Mouse (Mus musculus) hindbrain, embryonic 11.5 days (tissue): ENCODE data around the gene Asxl1. TPM values are rescaled to one million over a fixed set of nuclear protein-coding genes. Genes with fewer than 3 reads are reported as not detected.

Source experiments
- ATAC-seq: fragments of 200-750 bp; cut with Nextera tagmentation; 2 replicates; pipeline ENCODE4 v1.8.0; 2017; ENCODE audit warnings: mild to moderate bottlenecking, moderate TSS enrichment, moderate library complexity; ENCODE audit not compliant: low FRiP score
- DNase-seq: peaks from one replicate; pipeline ENCODE4 v3.0.0-alpha.2; 2015; ENCODE audit warnings: low spot score
- H3K27ac ChIP-seq: fragments of 300-500 bp; sonication (generic); 2 replicates; pipeline ENCODE4 v1.5.1; 2014; ENCODE audit warnings: mild to moderate bottlenecking, low read depth, low read length
- H3K27me3 ChIP-seq: fragments of 300-500 bp; sonication (generic); 2 replicates; pipeline ENCODE4 v1.6.1; 2014; ENCODE audit warnings: mild to moderate bottlenecking, low read length, moderate library complexity, mixed read lengths; ENCODE audit not compliant: control insufficient read depth, insufficient read depth
- H3K36me3 ChIP-seq: fragments of 300-500 bp; sonication (generic); 2 replicates; pipeline ENCODE4 v1.6.1; 2014; ENCODE audit warnings: mild to moderate bottlenecking, low read length, moderate library complexity, mixed read lengths; ENCODE audit not compliant: control insufficient read depth, insufficient read depth
- H3K4me1 ChIP-seq: fragments of 300-500 bp; sonication (generic); replicated peaks from 2 replicates; pipeline ENCODE4 v1.6.1; 2014; ENCODE audit warnings: low read length, mixed read lengths; ENCODE audit not compliant: control insufficient read depth, insufficient read depth
- H3K4me2 ChIP-seq: fragments of 300-500 bp; sonication (generic); replicated peaks from 2 replicates; pipeline ENCODE4 v1.6.1; 2014; ENCODE audit warnings: mild to moderate bottlenecking, low read depth, low read length
- H3K4me3 ChIP-seq: fragments of 300-500 bp; sonication (generic); 2 replicates; pipeline ENCODE4 v1.5.1; 2014; ENCODE audit warnings: low read depth, low read length
- H3K9ac ChIP-seq: fragments of 300-500 bp; sonication (generic); 2 replicates; pipeline ENCODE4 v1.6.1; 2014; ENCODE audit warnings: low read depth, low read length
- H3K9me3 ChIP-seq: fragments of 300-500 bp; sonication (generic); 2 replicates; pipeline ENCODE4 v1.6.1; 2016; ENCODE audit warnings: low read length; ENCODE audit not compliant: control insufficient read depth
- WGBS: fragments of 180-500 bp; shearing (Covaris S2); extraction: QIAGEN DNeasy Blood & Tissue Kit; methylation state at CpG from one replicate; pipeline ENCODE4 v1.1.7; 2014; 5-methylcytosine and 5-hydroxymethylcytosine counted together
- polyA plus RNA-seq: library from polyadenylated mRNA; unstranded; fragments of >200 nt; fragmentation: Nextera tagmentation; extraction: Ambion mirVana; gene quantifications from 2 replicates; pipeline ENCODE4 v1.2.1, GENCODE M21; 2014

Gene Asxl1
- polyA plus RNA-seq, 1 experiment from 2014 or later = 21.0 TPM

DNA sequence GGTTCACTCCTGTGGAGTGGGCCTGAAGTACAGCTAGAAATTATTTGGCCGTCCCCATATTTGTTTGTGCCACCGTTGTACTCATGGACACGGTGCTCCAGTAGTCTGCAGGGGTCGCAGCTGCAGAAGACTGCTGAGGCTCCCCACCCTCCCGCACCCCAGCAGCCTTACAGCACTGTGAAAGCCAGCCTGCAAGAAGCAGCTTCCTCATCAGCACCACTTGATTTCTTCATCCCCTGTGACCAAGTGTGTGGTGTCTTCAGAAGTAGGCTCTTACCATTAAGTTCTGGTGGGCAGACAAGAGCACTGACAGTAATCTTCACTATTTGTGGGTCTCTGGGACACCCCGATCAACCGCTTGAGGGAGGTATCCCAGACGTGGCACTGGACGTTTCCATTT, 32.7 kb upstream of the Asxl1 start:
- no peak overlapping the region for H3K9ac ChIP-seq
- DNase-seq (no peak), ATAC-seq (no peak)
- 0 out of 2 replicates have a peak, but pooled peaks cover 2% of the 10 kb centered on the region for H3K36me3 ChIP-seq
- H3K4me3 ChIP-seq = no peak overlapping the region
- H3K27ac ChIP-seq = no peak overlapping the region
- H3K4me1 ChIP-seq = no peaks in the 10 kb centered on the region
- no peaks in the 10 kb centered on the region for H3K9me3 ChIP-seq
- no peaks in the 10 kb centered on the region for H3K27me3 ChIP-seq
- WGBS = 91% methylated on average over 9 of the region's 9 CpGs
- H3K4me2 ChIP-seq = no peak overlapping the region

DNA sequence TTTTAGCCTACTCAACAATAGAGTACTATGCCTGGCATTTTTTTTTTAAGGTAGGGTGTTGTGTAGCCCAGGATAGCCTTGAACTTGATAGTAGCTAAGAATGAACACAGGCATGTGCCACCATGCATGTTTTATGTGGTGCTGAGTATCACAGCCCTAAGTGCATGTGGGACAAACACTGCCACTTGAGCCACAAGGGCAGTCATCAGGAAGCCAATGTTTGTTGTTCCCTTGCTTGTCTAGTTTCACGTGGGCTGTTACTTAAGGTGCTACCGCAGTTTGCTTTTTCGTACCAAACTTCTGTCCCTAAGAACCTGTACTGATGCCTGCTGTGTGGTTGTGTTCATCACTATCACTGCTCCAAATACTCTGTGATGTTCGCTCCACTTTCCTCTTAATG, 27.2 kb upstream of the Asxl1 start:
- Histone ChIP-seq H3K4me3 (no peak overlapping the region), H3K4me2 (no peak overlapping the region), H3K27me3 (no peaks in the 10 kb centered on the region), H3K4me1 (no peaks in the 10 kb centered on the region), H3K9me3 (no peaks in the 10 kb centered on the region), H3K27ac (no peak overlapping the region), H3K9ac (no peak overlapping the region), H3K36me3 (0 out of 2 replicates have a peak, but pooled peaks cover 2% of the 10 kb centered on the region)
- DNase-seq (no peak), ATAC-seq (no peak)
- WGBS = 93% methylated on average over 4 of the region's 4 CpGs

GRCm38 (mm10) chr2:153319036-153319643, 26.5 kb upstream of the Asxl1 start:
- Histone ChIP-seq H3K4me1 (no peaks in the 10 kb centered on the region), H3K27ac (no peak overlapping the region), H3K27me3 (no peaks in the 10 kb centered on the region), H3K9ac (no peak overlapping the region), H3K9me3 (no peaks in the 10 kb centered on the region), H3K4me2 (no peak overlapping the region), H3K4me3 (no peak overlapping the region), H3K36me3 (peaks cover 4% of the 10 kb centered on the region)
- WGBS = 81% methylated on average over 8 of the region's 8 CpGs
- no peak for ATAC-seq
- DNase-seq = no peak

GRCm38 (mm10) chr2:153325706-153326376, 19.8 kb upstream of the Asxl1 start:
- WGBS = 86% methylated on average over 9 of the region's 9 CpGs
- no peaks in the 10 kb centered on the region for H3K9me3 ChIP-seq
- no peaks in the 10 kb centered on the region for H3K27me3 ChIP-seq
- H3K4me3 ChIP-seq = no peak overlapping the region
- no peak overlapping the region for H3K27ac ChIP-seq
- no peak for ATAC-seq
- H3K9ac ChIP-seq = no peak overlapping the region
- DNase-seq = no peak
- no peak overlapping the region for H3K4me2 ChIP-seq
- H3K36me3 ChIP-seq = peaks cover 2% of the 10 kb centered on the region
- H3K4me1 ChIP-seq = no peaks in the 10 kb centered on the region

DNA sequence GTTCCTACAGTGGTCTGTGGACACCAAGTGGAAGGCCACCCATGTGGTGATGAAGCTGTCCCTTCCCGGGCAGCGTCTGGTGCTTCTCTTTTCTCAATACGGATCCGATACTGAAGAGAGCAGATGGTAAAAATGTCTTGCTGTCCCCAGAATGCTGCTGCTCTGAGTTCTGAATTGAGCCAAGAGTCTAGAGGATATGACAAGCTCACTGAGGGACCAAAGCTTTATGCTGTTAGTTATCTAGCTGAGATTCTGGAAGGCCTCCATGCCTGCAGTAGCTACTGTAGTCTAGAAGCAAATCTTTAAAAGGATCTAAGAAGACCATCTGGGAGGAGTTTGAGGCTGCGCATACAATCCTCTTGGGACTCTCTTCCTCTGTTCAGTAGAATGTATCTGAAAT, 13.4 kb upstream of the Asxl1 start:
- Histone ChIP-seq H3K9ac (no peak overlapping the region), H3K36me3 (no peaks in the 10 kb centered on the region), H3K9me3 (no peaks in the 10 kb centered on the region), H3K4me2 (no peak overlapping the region), H3K4me3 (no peak overlapping the region), H3K27me3 (no peaks in the 10 kb centered on the region), H3K4me1 (no peaks in the 10 kb centered on the region), H3K27ac (no peak overlapping the region)
- 93% methylated on average over 5 of the region's 5 CpGs for WGBS
- ATAC-seq (no peak), DNase-seq (no peak)

- no peak overlapping the region for H3K4me2 ChIP-seq
- no peaks in the 10 kb centered on the region for H3K27me3 ChIP-seq
- no peak for ATAC-seq
- no peaks in the 10 kb centered on the region for H3K36me3 ChIP-seq
- H3K27ac ChIP-seq = no peak overlapping the region
- no peak overlapping the region for H3K4me3 ChIP-seq
- H3K4me1 ChIP-seq = no peaks in the 10 kb centered on the region
- WGBS = 91% methylated on average over 3 of the region's 3 CpGs
- no peak for DNase-seq
- no peaks in the 10 kb centered on the region for H3K9me3 ChIP-seq
- H3K9ac ChIP-seq = no peak overlapping the region
These were observed 12.6 kb upstream of the Asxl1 start for GRCm38 (mm10) chr2:153332981-153333380.

- no peaks in the 10 kb centered on the region for H3K4me1 ChIP-seq
- no peaks in the 10 kb centered on the region for H3K27me3 ChIP-seq
- WGBS = 92% methylated on average over 6 of the region's 6 CpGs
- ATAC-seq (no peak), DNase-seq (no peak)
- no peak overlapping the region for H3K9ac ChIP-seq
- H3K4me2 ChIP-seq = no peak overlapping the region
- no peak overlapping the region for H3K4me3 ChIP-seq
- H3K36me3 ChIP-seq = no peaks in the 10 kb centered on the region
- no peaks in the 10 kb centered on the region for H3K9me3 ChIP-seq
- no peak overlapping the region for H3K27ac ChIP-seq
These were observed 11.8 kb upstream of the Asxl1 start for GRCm38 (mm10) chr2:153333822-153334232.

DNA sequence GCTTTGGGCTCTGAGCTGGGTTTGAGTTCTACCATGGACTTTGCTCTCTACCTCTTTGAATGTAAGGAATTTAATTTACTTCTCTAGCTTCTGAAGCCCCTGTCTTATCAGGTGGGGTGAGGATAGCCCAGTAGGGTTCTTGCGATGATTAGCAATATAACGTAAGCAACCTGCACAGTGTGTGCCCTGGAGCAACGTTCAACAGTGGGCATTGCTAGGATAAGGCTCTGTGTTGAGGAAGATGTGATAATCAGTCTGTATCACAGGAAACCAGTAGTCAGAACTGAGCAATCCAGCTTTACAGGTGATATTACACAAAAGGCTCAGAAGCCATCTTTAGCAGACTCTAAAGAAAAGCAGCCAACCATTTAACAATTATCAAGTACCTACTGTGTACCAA, 11.3 kb upstream of the Asxl1 start:
- H3K4me1 ChIP-seq = no peaks in the 10 kb centered on the region
- no peaks in the 10 kb centered on the region for H3K36me3 ChIP-seq
- H3K27ac ChIP-seq = no peak overlapping the region
- no peak overlapping the region for H3K4me3 ChIP-seq
- WGBS = 84% methylated on average over 3 of the region's 3 CpGs
- H3K9me3 ChIP-seq = no peaks in the 10 kb centered on the region
- ATAC-seq = no peak
- H3K9ac ChIP-seq = no peak overlapping the region
- no peak for DNase-seq
- no peaks in the 10 kb centered on the region for H3K27me3 ChIP-seq
- no peak overlapping the region for H3K4me2 ChIP-seq

DNA sequence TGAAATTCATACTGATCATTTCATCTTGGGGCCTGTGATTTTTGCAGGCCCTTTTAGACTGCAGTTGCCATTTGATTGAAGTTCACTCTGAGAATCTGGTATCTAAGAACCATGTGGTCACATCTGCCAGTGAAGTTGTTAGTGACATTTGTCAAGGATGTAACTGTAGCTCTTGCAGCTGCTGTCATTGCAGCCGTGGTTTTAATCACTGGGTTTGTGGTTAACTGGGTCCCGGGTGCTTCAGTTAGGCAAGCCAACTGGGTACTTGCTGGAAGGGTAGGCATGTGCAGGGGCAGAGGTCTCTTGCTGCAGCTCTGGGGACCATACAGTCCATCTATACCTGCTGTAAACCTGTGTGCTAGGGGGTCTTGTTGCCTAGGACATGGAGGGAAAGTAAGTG, 9.5 kb upstream of the Asxl1 start:
- H3K27me3 ChIP-seq = no peaks in the 10 kb centered on the region
- no peaks in the 10 kb centered on the region for H3K4me1 ChIP-seq
- no peak overlapping the region for H3K27ac ChIP-seq
- H3K36me3 ChIP-seq = no peaks in the 10 kb centered on the region
- no peak overlapping the region for H3K9ac ChIP-seq
- H3K4me3 ChIP-seq = no peak overlapping the region
- ATAC-seq = no peak
- no peak for DNase-seq
- no peaks in the 10 kb centered on the region for H3K9me3 ChIP-seq
- 70% methylated on average over 2 of the region's 2 CpGs for WGBS
- no peak overlapping the region for H3K4me2 ChIP-seq
